Mouse (Mus musculus) midbrain, embryonic 14.5 days (tissue): ENCODE measurements around the gene Gm7137. TPM values are rescaled to one million over a fixed set of nuclear protein-coding genes. Genes with fewer than 3 reads are reported as not detected.
"Not testable (repeated sequence)": the region's sequence is repeated elsewhere in the genome, so short reads cannot be mapped to it uniquely, and the experiment has no call there.

Source experiments
- ATAC-seq: fragments of 200-750 bp; cut with Nextera tagmentation; 2 replicates; pipeline ENCODE4 v1.8.0; 2017; ENCODE audit warnings: moderate number of reproducible peaks, moderate library complexity; ENCODE audit not compliant: low FRiP score, low TSS enrichment
- DNase-seq: peaks from one replicate; pipeline ENCODE4 v3.0.0-alpha.2; 2015
- H3K27ac ChIP-seq: fragments of 300-500 bp; sonication (generic); replicated peaks from 2 replicates; pipeline ENCODE4 v1.5.1; 2014; ENCODE audit warnings: mild to moderate bottlenecking, low read depth, low read length, moderate library complexity
- H3K27me3 ChIP-seq: fragments of 300-500 bp; sonication (generic); 2 replicates; pipeline ENCODE4 v1.6.1; 2014; ENCODE audit warnings: low read length, control low read depth, mixed read lengths; ENCODE audit not compliant: control insufficient read depth, insufficient read depth
- H3K36me3 ChIP-seq: fragments of 300-500 bp; sonication (generic); 2 replicates; pipeline ENCODE4 v1.6.1; 2014; ENCODE audit warnings: low read length, control low read depth; ENCODE audit not compliant: control insufficient read depth, insufficient read depth
- H3K4me1 ChIP-seq: fragments of 300-500 bp; sonication (generic); 2 replicates; pipeline ENCODE4 v1.6.1; 2014; ENCODE audit warnings: mild to moderate bottlenecking, antibody characterized with exemption, low read length, control low read depth; ENCODE audit not compliant: control insufficient read depth, insufficient read depth
- H3K4me2 ChIP-seq: fragments of 300-500 bp; sonication (generic); 2 replicates; pipeline ENCODE4 v1.6.1; 2014; ENCODE audit warnings: mild to moderate bottlenecking, low read length, moderate library complexity
- H3K4me3 ChIP-seq: fragments of 300-500 bp; sonication (generic); replicated peaks from 2 replicates; pipeline ENCODE4 v1.5.1; 2014; ENCODE audit warnings: low read depth, low read length
- H3K9ac ChIP-seq: fragments of 300-500 bp; sonication (generic); replicated peaks from 2 replicates; pipeline ENCODE4 v1.6.1; 2014; ENCODE audit warnings: mild to moderate bottlenecking, low read length, moderate library complexity
- H3K9me3 ChIP-seq: fragments of 300-500 bp; sonication (generic); 2 replicates; pipeline ENCODE4 v1.6.1; 2016; ENCODE audit warnings: low read length, control low read depth, mixed read lengths; ENCODE audit not compliant: control insufficient read depth
- WGBS: fragments of 180-500 bp; shearing (Covaris S2); extraction: QIAGEN DNeasy Blood & Tissue Kit; methylation state at CpG from one replicate; pipeline ENCODE4 v1.1.7; 2014; 5-methylcytosine and 5-hydroxymethylcytosine counted together
- polyA plus RNA-seq: library from polyadenylated mRNA; unstranded; fragments of >200 nt; fragmentation: Nextera tagmentation; extraction: Ambion mirVana; gene quantifications from 2 replicates; pipeline ENCODE4 v1.2.1, GENCODE M21; 2014

Gene Gm7137
- not detected in 2 replicates for polyA plus RNA-seq

- not testable (repeated sequence) for H3K36me3 ChIP-seq, H3K9ac ChIP-seq, H3K4me3 ChIP-seq, H3K4me2 ChIP-seq, DNase-seq, H3K4me1 ChIP-seq, H3K9me3 ChIP-seq, H3K27me3 ChIP-seq, H3K27ac ChIP-seq, ATAC-seq
- 83% methylated on average over 1 of the region's 1 CpGs for WGBS
These were observed at the start of gene Gm7137 for GRCm38 (mm10) chr10:77787876-77788275. Gene Gm7137, minus strand, starts transcription at chr10:77788200.

- ATAC-seq: no peak
- DNase-seq: no peak
- Histone ChIP-seq H3K27me3 (no peaks in the 10 kb centered on the region), H3K4me1 (no peaks in the 10 kb centered on the region), H3K9me3 (no peaks in the 10 kb centered on the region), H3K4me2 (no peak within 1 kb of the TSS), H3K36me3 (no peaks in the 10 kb centered on the region), H3K4me3 (no peak within 1 kb of the TSS), H3K27ac (no peak within 1 kb of the TSS), H3K9ac (no peak within 1 kb of the TSS)
- 75% methylated on average over 9 of the region's 9 CpGs for WGBS
These were observed 47.6 kb upstream of the Gm7137 start, which contains the start of gene Krtap10-10 for GRCm38 (mm10) chr10:77835647-77836046. Gene Krtap10-10, plus strand, starts transcription at chr10:77835947.

GRCm38 (mm10) chr10:77826951-77827350, 39.0 kb upstream of the Gm7137 start, which contains the start of gene Krtap10-4:
Gene Krtap10-4, minus strand, starts transcription at chr10:77827095.
- no peak for ATAC-seq
- H3K27ac ChIP-seq: no peak within 1 kb of the TSS
- WGBS: 72% methylated on average over 6 of the region's 6 CpGs

GRCm38 (mm10) chr10:77819203-77819602, 31.2 kb upstream of the Gm7137 start:
- 29% methylated on average over 4 of the region's 4 CpGs for WGBS
- H3K27ac ChIP-seq: no peak overlapping the region
- no peaks in the 10 kb centered on the region for H3K9me3 ChIP-seq
- ATAC-seq: no peak
- no peak overlapping the region for H3K9ac ChIP-seq
- no peaks in the 10 kb centered on the region for H3K27me3 ChIP-seq
- DNase-seq: peak; percentile 46
- H3K4me2 ChIP-seq: no peak overlapping the region
- H3K4me1 ChIP-seq: no peaks in the 10 kb centered on the region
- H3K4me3 ChIP-seq: no peak overlapping the region
- H3K36me3 ChIP-seq: no peaks in the 10 kb centered on the region

More at GRCm38 (mm10) chr10:77826951-77827350, 39.0 kb upstream of the Gm7137 start, which contains the start of gene Krtap10-4:
- H3K4me2 ChIP-seq: no peak within 1 kb of the TSS
- H3K9ac ChIP-seq: no peak within 1 kb of the TSS
- H3K4me3 ChIP-seq: no peak within 1 kb of the TSS
- no peaks in the 10 kb centered on the region for H3K27me3 ChIP-seq
- no peaks in the 10 kb centered on the region for H3K36me3 ChIP-seq
- no peaks in the 10 kb centered on the region for H3K9me3 ChIP-seq
- no peaks in the 10 kb centered on the region for H3K4me1 ChIP-seq
- no peak for DNase-seq

- H3K9me3 ChIP-seq: no peaks in the 10 kb centered on the region
- H3K4me2 ChIP-seq: no peak overlapping the region
- no peaks in the 10 kb centered on the region for H3K27me3 ChIP-seq
- ATAC-seq: peak; percentile 37; the same call in 1 of the 2 replicates
- H3K9ac ChIP-seq: no peak overlapping the region
- WGBS: 97% methylated on average over 4 of the region's 4 CpGs
- no peaks in the 10 kb centered on the region for H3K4me1 ChIP-seq
- H3K27ac ChIP-seq: 0 out of 2 replicates have a peak overlapping the region, but pooled peaks have one; percentile 26
- no peaks in the 10 kb centered on the region for H3K36me3 ChIP-seq
- no peak overlapping the region for H3K4me3 ChIP-seq
- DNase-seq: no peak
These were observed 30.5 kb upstream of the Gm7137 start for GRCm38 (mm10) chr10:77818523-77818922.

GRCm38 (mm10) chr10:77815514-77815913, 27.5 kb upstream of the Gm7137 start:
- Histone ChIP-seq H3K4me1 (no peaks in the 10 kb centered on the region), H3K4me3 (no peak overlapping the region), H3K36me3 (no peaks in the 10 kb centered on the region), H3K9me3 (no peaks in the 10 kb centered on the region), H3K4me2 (no peak overlapping the region), H3K27me3 (no peaks in the 10 kb centered on the region), H3K9ac (no peak overlapping the region), H3K27ac (no peak overlapping the region)
- DNase-seq: peak; percentile 52
- WGBS: 37% methylated on average over 5 of the region's 5 CpGs
- no peak for ATAC-seq

- H3K9me3 ChIP-seq: no peaks in the 10 kb centered on the region
- no peaks in the 10 kb centered on the region for H3K4me1 ChIP-seq
- H3K27ac ChIP-seq: no peak within 1 kb of the TSS
- H3K9ac ChIP-seq: no peak within 1 kb of the TSS
- ATAC-seq: no peak
- H3K4me3 ChIP-seq: no peak within 1 kb of the TSS
- no peak for DNase-seq
- no peaks in the 10 kb centered on the region for H3K36me3 ChIP-seq
- 65% methylated on average over 4 of the region's 4 CpGs for WGBS
- H3K27me3 ChIP-seq: no peaks in the 10 kb centered on the region
- no peak within 1 kb of the TSS for H3K4me2 ChIP-seq
These were observed 26.4 kb upstream of the Gm7137 start, which contains the start of gene Gm2696 for GRCm38 (mm10) chr10:77814382-77814781. Gene Gm2696, plus strand, starts transcription at chr10:77814682.

- H3K36me3 ChIP-seq: no peaks in the 10 kb centered on the region
- 79% methylated on average over 5 of the region's 5 CpGs for WGBS
- H3K4me2 ChIP-seq: no peak within 1 kb of the TSS
- no peaks in the 10 kb centered on the region for H3K9me3 ChIP-seq
- no peak within 1 kb of the TSS for H3K27ac ChIP-seq
- no peak within 1 kb of the TSS for H3K4me3 ChIP-seq
- H3K9ac ChIP-seq: no peak within 1 kb of the TSS
- ATAC-seq (no peak), DNase-seq (no peak)
- H3K27me3 ChIP-seq: no peaks in the 10 kb centered on the region
- H3K4me1 ChIP-seq: no peaks in the 10 kb centered on the region
These were observed 23.7 kb upstream of the Gm7137 start, which contains the start of gene Gm9507 for GRCm38 (mm10) chr10:77811743-77812142. Gene Gm9507, minus strand, starts transcription at chr10:77811843.

- Histone ChIP-seq H3K9ac (no peak overlapping the region), H3K27me3 (no peaks in the 10 kb centered on the region), H3K4me1 (no peaks in the 10 kb centered on the region), H3K27ac (no peak overlapping the region), H3K9me3 (no peaks in the 10 kb centered on the region), H3K4me2 (no peak overlapping the region), H3K4me3 (no peak overlapping the region), H3K36me3 (no peaks in the 10 kb centered on the region)
- DNase-seq (no peak), ATAC-seq (no peak)
- WGBS: 86% methylated on average over 3 of the region's 3 CpGs
These were observed 16.1 kb upstream of the Gm7137 start for GRCm38 (mm10) chr10:77804095-77804494.
